Mouse (Mus musculus) liver, embryonic 14.5 days (tissue): Measurements from ENCODE around the gene Cpsf6.

Experiments used
- CTCF ChIP-seq: IDR thresholded peaks from 2 replicates; pipeline ENCODE4 v1.5.1; 2016; ENCODE audit warnings: antibody characterized with exemption, low read depth, control low read depth
- EP300 ChIP-seq: IDR thresholded peaks from 2 replicates; pipeline ENCODE4 v1.6.1; 2016; ENCODE audit warnings: antibody characterized with exemption, low read depth

DNA sequence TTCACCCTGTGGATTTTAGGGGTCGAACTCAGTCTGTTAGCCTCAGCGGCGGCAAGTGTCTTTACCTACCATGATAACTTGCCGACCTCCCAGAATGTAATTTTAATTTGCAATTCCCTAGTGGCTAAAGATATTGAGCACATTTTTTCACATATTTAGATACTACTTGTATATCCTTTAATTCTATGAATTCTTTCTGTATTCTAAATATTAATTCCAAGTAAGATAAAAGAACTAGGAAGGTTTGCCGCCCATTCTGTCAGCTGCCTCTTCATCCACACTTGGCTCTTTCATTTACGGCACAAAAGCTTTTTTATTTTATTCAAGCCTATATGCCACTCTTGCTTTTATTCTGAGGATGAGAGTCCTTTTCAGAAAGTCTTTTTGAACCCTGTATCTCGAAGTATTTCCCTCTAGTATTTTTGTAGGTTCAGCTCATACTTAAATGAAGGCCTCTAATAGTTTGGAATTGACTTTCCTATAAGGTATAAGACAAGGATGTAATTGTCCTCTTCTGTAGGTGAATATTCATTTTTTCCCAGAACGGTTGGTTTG, 3.3 kb upstream of the Cpsf6 start:
- TF ChIP-seq CTCF (no peak), EP300 (no peak)
